Mouse (Mus musculus): ENCODE measurements around the gene 9130023H24Rik.

The 9130023H24Rik gene

GRCm38 (mm10) chr7:128201607-128202006 is 36.2 kb downstream of the 9130023H24Rik start:
- DNase-seq (ENCODE audit: low read depth, low spot score): no peak

Data from retina, postnatal 7 days (tissue).